Comparison of ENCODE assay signal across 8 mouse cellular contexts in genomic region chr5:53381492-53382199, GRCm38 (mm10).
A peak's percentile ranks its signal among the peaks of the same experiment; 100 is the strongest.
DNase-seq lines count a peak whose midpoint lies in the region; ATAC-seq and TF ChIP-seq lines count a peak whose summit lies in the region.
"Had no signal": no experiment of that assay in that cellular context is flagged by ENCODE, and none has a peak within 500 bp of the region (broad histone marks: within the 10 kb centered on the region; RNA-seq: fewer than 3 reads in every experiment).

No protein-coding gene starts in this region.

- no peak overlapping the region for H3K27ac ChIP-seq in intestine, embryonic 14.5 days (ENCODE audit: low read depth)
- no peak overlapping the region for H3K27ac ChIP-seq in intestine, embryonic 16.5 days (ENCODE audit: low read length)
- no peak overlapping the region for H3K27ac ChIP-seq in CH12.LX (ENCODE audit: insufficient read depth, low read depth)
- no peak overlapping the region for H3K27ac ChIP-seq in cerebellum, adult 2 months (ENCODE audit: insufficient read depth, low read length)
- no peak overlapping the region for H3K27ac ChIP-seq in lung, embryonic 14.5 days (ENCODE audit: low read depth)

- DNase-seq in intestine, embryonic 14.5 days (ENCODE audit: low spot score), result no peak
- DNase-seq in CH12.LX (ENCODE audit: extremely low read depth), result peak; percentile 37
- peak in 1 of 2 experiments; percentile 11 for DNase-seq in cerebellum, adult 2 months
- peak; percentile 54 for DNase-seq in lung, embryonic 14.5 days
- no peak for DNase-seq in T-cell, adult 2 months (ENCODE audit: low spot score)
- DNase-seq in thymus, postnatal 0 days (ENCODE audit: low spot score), result no peak

- TF ChIP-seq RAD21 in CH12.LX (IDR thresholded peaks at IDR 0.05; ENCODE audit: low read depth, low read length), result peak; percentile 61

- H3K27me3 ChIP-seq in intestine, embryonic 14.5 days (replicated peaks; ENCODE audit: control insufficient read depth, insufficient read depth, low read length), result no peaks in the 10 kb centered on the region
- no peaks in the 10 kb centered on the region for H3K27me3 ChIP-seq in intestine, embryonic 16.5 days (replicated peaks; ENCODE audit: control insufficient read depth, insufficient read depth, low read length)
- no peaks in the 10 kb centered on the region for H3K27me3 ChIP-seq in CH12.LX (replicated peaks)
- H3K27me3 ChIP-seq in cerebellum, adult 2 months (ENCODE audit: control insufficient read depth, insufficient read depth, low read length), result no peaks in the 10 kb centered on the region
- no peaks in the 10 kb centered on the region for H3K27me3 ChIP-seq in lung, embryonic 14.5 days (ENCODE audit: insufficient read depth, low read length)
- H3K27me3 ChIP-seq: embryonic facial prominence, embryonic 13.5 days had no signal

- dilution Hi-C loops in CH12.LX (cut with MboI; ENCODE audit: extremely low pct_ligation_motif_present, extremely low pct_unique_long_range_greater_than_20kb, low sequenced_read_pairs), result no loop called here

- no peak for TF ChIP-seq EP300 in CH12.LX (IDR thresholded peaks at IDR 0.05; ENCODE audit: low read length)

- 0 out of 2 replicates have a peak overlapping the region, but pooled peaks have one; percentile 6 for H3K4me2 ChIP-seq in intestine, embryonic 14.5 days (ENCODE audit: low read length)
- no peak overlapping the region for H3K4me2 ChIP-seq in intestine, embryonic 16.5 days (ENCODE audit: low read depth, low read length)
- no peak overlapping the region for H3K4me2 ChIP-seq in CH12.LX (ENCODE audit: insufficient read depth, low read depth, poor library complexity, severe bottlenecking)
- peak overlapping the region; percentile 31; the same call in 1 of the 2 replicates for H3K4me2 ChIP-seq in lung, embryonic 14.5 days
- H3K4me2 ChIP-seq: embryonic facial prominence, embryonic 13.5 days had no signal

- H3K9ac ChIP-seq in intestine, embryonic 14.5 days (ENCODE audit: low read length), result no peak overlapping the region
- no peak overlapping the region for H3K9ac ChIP-seq in intestine, embryonic 16.5 days (ENCODE audit: low read depth, low read length)
- no peak overlapping the region for H3K9ac ChIP-seq in CH12.LX (ENCODE audit: insufficient read depth, low read depth)
- no peak overlapping the region for H3K9ac ChIP-seq in lung, embryonic 14.5 days
- H3K9ac ChIP-seq: embryonic facial prominence, embryonic 13.5 days had no signal

- in situ Hi-C loops in CH12.LX (cut with MboI; ENCODE audit: low pct_ligation_motif_present, low pct_unique_long_range_greater_than_20kb, low sequenced_read_pairs), result no loop called here

- H3K79me2 ChIP-seq in CH12.LX (replicated peaks; ENCODE audit: control insufficient read depth, extremely low read depth, insufficient read depth, poor library complexity, severe bottlenecking), result no peaks in the 10 kb centered on the region

- 38% methylated on average over 13 of the region's 13 CpGs for WGBS in intestine, embryonic 14.5 days
- WGBS in intestine, embryonic 16.5 days, result 46% methylated on average over 13 of the region's 13 CpGs
- WGBS in cerebellum, adult 2 months, result 54% methylated on average over 13 of the region's 13 CpGs
- WGBS in lung, embryonic 14.5 days, result 29% methylated on average over 13 of the region's 13 CpGs

- TF ChIP-seq CTCF in CH12.LX (conservative IDR thresholded peaks at IDR 0.05 in 1 of 2, IDR thresholded peaks at IDR 0.05 in 1 of 2; ENCODE audit: low read depth in 2 of 2, low read length in 2 of 2), result peak in 1 of 2 experiments; percentile 57; a peak in 2 of 4 replicates
- peak; percentile 11; the same call in 1 of the 2 replicates for TF ChIP-seq CTCF in cerebellum, adult 2 months (IDR thresholded peaks at IDR 0.05; ENCODE audit: borderline replicate concordance, insufficient read depth, low read depth, low read length)
- peak; percentile 25; the same call in 1 of the 2 replicates for TF ChIP-seq CTCF in lung, embryonic 14.5 days (IDR thresholded peaks at IDR 0.05; ENCODE audit: low read depth)

- no peak for TF ChIP-seq POLR2A in CH12.LX (IDR thresholded peaks at IDR 0.05; ENCODE audit: low read depth, low read length)
- TF ChIP-seq POLR2A in cerebellum, adult 2 months (IDR thresholded peaks at IDR 0.05; ENCODE audit: borderline replicate concordance, insufficient read depth, low read length), result no peak

- H3K36me3 ChIP-seq in intestine, embryonic 14.5 days (ENCODE audit: control insufficient read depth, insufficient read depth, low read length), result no peaks in the 10 kb centered on the region
- no peaks in the 10 kb centered on the region for H3K36me3 ChIP-seq in intestine, embryonic 16.5 days (ENCODE audit: control insufficient read depth, insufficient read depth, low read length)
- no peaks in the 10 kb centered on the region for H3K36me3 ChIP-seq in CH12.LX (replicated peaks in 1 of 2; ENCODE audit: control insufficient read depth in 1 of 2, insufficient read depth in 1 of 2, low read length in 1 of 2)
- H3K36me3 ChIP-seq in lung, embryonic 14.5 days (ENCODE audit: insufficient read depth), result no peaks in the 10 kb centered on the region
- H3K36me3 ChIP-seq: embryonic facial prominence, embryonic 13.5 days had no signal

- peaks cover 34% of the 10 kb centered on the region for H3K4me1 ChIP-seq in intestine, embryonic 14.5 days (replicated peaks; ENCODE audit: control insufficient read depth, insufficient read depth, low read length)
- peaks cover 27% of the 10 kb centered on the region for H3K4me1 ChIP-seq in intestine, embryonic 16.5 days (ENCODE audit: control insufficient read depth, insufficient read depth, low read length)
- peaks cover 35 to 67% of the 10 kb centered on the region in 2 experiments for H3K4me1 ChIP-seq in CH12.LX (ENCODE audit: control insufficient read depth in 1 of 2, insufficient read depth in 2 of 2)
- H3K4me1 ChIP-seq in cerebellum, adult 2 months (ENCODE audit: control insufficient read depth, insufficient read depth, low read length), result no peaks in the 10 kb centered on the region
- H3K4me1 ChIP-seq in lung, embryonic 14.5 days (ENCODE audit: insufficient read depth), result peaks cover 20% of the 10 kb centered on the region; the same call in 1 of the 2 replicates

- no peaks in the 10 kb centered on the region for H3K9me3 ChIP-seq in intestine, embryonic 14.5 days (ENCODE audit: control insufficient read depth, low read length)
- no peaks in the 10 kb centered on the region for H3K9me3 ChIP-seq in intestine, embryonic 16.5 days (ENCODE audit: control insufficient read depth, low read length)
- no peaks in the 10 kb centered on the region for H3K9me3 ChIP-seq in CH12.LX (replicated peaks; ENCODE audit: low read length)
- no peaks in the 10 kb centered on the region for H3K9me3 ChIP-seq in lung, embryonic 14.5 days (ENCODE audit: low read depth, low read length)
- H3K9me3 ChIP-seq: embryonic facial prominence, embryonic 13.5 days had no signal

- H3K4me3 ChIP-seq in intestine, embryonic 14.5 days (ENCODE audit: low read depth, low read length), result no peak overlapping the region
- H3K4me3 ChIP-seq in intestine, embryonic 16.5 days (ENCODE audit: low read length), result no peak overlapping the region
- H3K4me3 ChIP-seq in CH12.LX (replicated peaks in 1 of 3; ENCODE audit: low read depth in 2 of 3, low read length in 2 of 3, poor library complexity in 1 of 3), result no peak overlapping the region
- H3K4me3 ChIP-seq in cerebellum, adult 2 months (replicated peaks; ENCODE audit: insufficient read depth, low read depth, low read length), result no peak overlapping the region
- no peak overlapping the region for H3K4me3 ChIP-seq in lung, embryonic 14.5 days (ENCODE audit: low read depth, low read length)
- H3K4me3 ChIP-seq: embryonic facial prominence, embryonic 13.5 days had no signal

- no peak for ATAC-seq in intestine, embryonic 14.5 days (replicated peaks; ENCODE audit: low FRiP score, low TSS enrichment, low read depth)
- no peak for ATAC-seq in intestine, embryonic 16.5 days
- peak; percentile 62 for ATAC-seq in lung, embryonic 14.5 days (ENCODE audit: insufficient read depth)

TF ChIP-seq in CH12.LX, 34 proteins besides CTCF, POLR2A, EP300 and RAD21 (continues in another document):
- TF ChIP-seq GABPA (IDR thresholded peaks at IDR 0.05; ENCODE audit: insufficient replicate concordance, low read depth, low read length), result no peak
- TF ChIP-seq JUN (IDR thresholded peaks at IDR 0.05; ENCODE audit: insufficient read depth, low read depth, low read length), result no peak
- TF ChIP-seq SIN3A (IDR thresholded peaks at IDR 0.05; ENCODE audit: low read length), result no peak
- TF ChIP-seq MEF2A (IDR thresholded peaks at IDR 0.05; ENCODE audit: borderline replicate concordance, low read depth, low read length), result 0 out of 2 replicates have a peak, but pooled peaks have one; percentile 41
- no peak for TF ChIP-seq UBTF (IDR thresholded peaks at IDR 0.05; ENCODE audit: low read depth, low read length)
- TF ChIP-seq IRF4 (IDR thresholded peaks at IDR 0.05; ENCODE audit: low read depth, low read length), result no peak
- no peak for TF ChIP-seq JUND (conservative IDR thresholded peaks at IDR 0.05; ENCODE audit: low read depth, low read length)
- TF ChIP-seq MAFK (IDR thresholded peaks at IDR 0.05; ENCODE audit: insufficient replicate concordance, low read length), result no peak
- TF ChIP-seq POLR2AphosphoS2 (IDR thresholded peaks at IDR 0.05; ENCODE audit: low read depth, low read length), result no peak
- TF ChIP-seq RCOR1 (conservative IDR thresholded peaks at IDR 0.05; ENCODE audit: low read depth, low read length), result no peak
- TF ChIP-seq MYC (IDR thresholded peaks at IDR 0.05; ENCODE audit: low read depth, low read length), result no peak
- no peak for TF ChIP-seq NELFE (IDR thresholded peaks at IDR 0.05; ENCODE audit: low read depth, low read length)
- TF ChIP-seq USF2 (conservative IDR thresholded peaks at IDR 0.05; ENCODE audit: low read depth, low read length), result no peak
- no peak for TF ChIP-seq ZMIZ1 (IDR thresholded peaks at IDR 0.05; ENCODE audit: low read depth, low read length)
- no peak for TF ChIP-seq CHD1 (IDR thresholded peaks at IDR 0.05; ENCODE audit: low read depth, low read length)
- TF ChIP-seq USF1 (IDR thresholded peaks at IDR 0.05; ENCODE audit: low read depth, low read length), result no peak
- TF ChIP-seq SMC3 (IDR thresholded peaks at IDR 0.05; ENCODE audit: low read depth, low read length), result peak; percentile 65
- TF ChIP-seq NRF1 (IDR thresholded peaks at IDR 0.05; ENCODE audit: low read depth, low read length), result no peak
- no peak for TF ChIP-seq E2F4 (IDR thresholded peaks at IDR 0.05; ENCODE audit: insufficient replicate concordance, low read depth, low read length)
- peak; percentile 25; the same call in 1 of the 2 replicates for TF ChIP-seq ZKSCAN1 (IDR thresholded peaks at IDR 0.05; ENCODE audit: borderline replicate concordance, low read depth, low read length)
- no peak for TF ChIP-seq CHD2 (IDR thresholded peaks at IDR 0.05; ENCODE audit: low read length)
- no peak for TF ChIP-seq KAT2A (IDR thresholded peaks at IDR 0.05; ENCODE audit: insufficient replicate concordance, low read length)
- TF ChIP-seq MXI1 (IDR thresholded peaks at IDR 0.05; ENCODE audit: low read depth, low read length), result 0 out of 2 replicates have a peak, but pooled peaks have one; percentile 18
- TF ChIP-seq TBP (conservative IDR thresholded peaks at IDR 0.05; ENCODE audit: low read depth, low read length), result no peak

Comparison
In these comparisons a context has a peak if more than half of its experiments do, and no peak if none do; other contexts are left out.
1. H3K4me2 ChIP-seq: peak in intestine, embryonic 14.5 days (single experiment) and lung, embryonic 14.5 days (single experiment); none in intestine, embryonic 16.5 days (single experiment) and CH12.LX (single experiment).
2. DNase-seq: peak in CH12.LX (single experiment) and lung, embryonic 14.5 days (single experiment); none in intestine, embryonic 14.5 days (single experiment), T-cell, adult 2 months (single experiment) and thymus, postnatal 0 days (single experiment).